Mouse (Mus musculus): ENCODE measurements at regions not wholly inside any gene's neighbourhood (a gene's known extent, or its start where the extent isn't known, plus 50 kb on each side); places are given as distances from the start of the nearest gene placed in this dataset.

- Histone ChIP-seq H3K36me3 (ENCODE audit: control insufficient read depth, insufficient read depth, low read length) (no peaks in the 10 kb centered on the region), H3K4me2 (replicated peaks; ENCODE audit: low read depth, low read length) (no peak overlapping the region), H3K4me1 (replicated peaks; ENCODE audit: control insufficient read depth, insufficient read depth, low read length) (no peaks in the 10 kb centered on the region), H3K4me3 (ENCODE audit: low read depth, low read length) (no peak overlapping the region), H3K9ac (ENCODE audit: low read depth, low read length) (no peak overlapping the region), H3K27me3 (ENCODE audit: control insufficient read depth, insufficient read depth, low read length) (no peaks in the 10 kb centered on the region), H3K27ac (ENCODE audit: low read depth, low read length) (no peak overlapping the region), H3K9me3 (ENCODE audit: control insufficient read depth, low read length) (no peaks in the 10 kb centered on the region)
- DNase-seq (ENCODE audit: low spot score), result no peak
- WGBS, result 29% methylated on average over 5 of the region's 5 CpGs
- ATAC-seq (ENCODE audit: low FRiP score), result no peak
Measured at GRCm38 (mm10) chr13:55909941-55910340, 73.9 kb upstream of the Pitx1 start.

- Histone ChIP-seq H3K4me2 (replicated peaks; ENCODE audit: low read depth, low read length) (no peak overlapping the region), H3K27me3 (ENCODE audit: control insufficient read depth, insufficient read depth, low read length) (no peaks in the 10 kb centered on the region), H3K4me3 (ENCODE audit: low read depth, low read length) (no peak overlapping the region), H3K4me1 (replicated peaks; ENCODE audit: control insufficient read depth, insufficient read depth, low read length) (no peaks in the 10 kb centered on the region), H3K36me3 (ENCODE audit: control insufficient read depth, insufficient read depth, low read length) (no peaks in the 10 kb centered on the region), H3K9me3 (ENCODE audit: control insufficient read depth, low read length) (no peaks in the 10 kb centered on the region), H3K9ac (ENCODE audit: low read depth, low read length) (no peak overlapping the region), H3K27ac (ENCODE audit: low read depth, low read length) (no peak overlapping the region)
- 94% methylated on average over 4 of the region's 4 CpGs for WGBS
- ATAC-seq (ENCODE audit: low FRiP score) (no peak), DNase-seq (ENCODE audit: low spot score) (no peak)
Measured at GRCm38 (mm10) chr13:55904884-55905283, 68.9 kb upstream of the Pitx1 start.

GRCm38 (mm10) chr13:55902255-55902654 lies 66.3 kb upstream of the Pitx1 start:
- Histone ChIP-seq H3K4me1 (replicated peaks; ENCODE audit: control insufficient read depth, insufficient read depth, low read length) (no peaks in the 10 kb centered on the region), H3K4me3 (ENCODE audit: low read depth, low read length) (no peak overlapping the region), H3K27ac (ENCODE audit: low read depth, low read length) (no peak overlapping the region), H3K9me3 (ENCODE audit: control insufficient read depth, low read length) (no peaks in the 10 kb centered on the region), H3K4me2 (replicated peaks; ENCODE audit: low read depth, low read length) (no peak overlapping the region), H3K27me3 (ENCODE audit: control insufficient read depth, insufficient read depth, low read length) (no peaks in the 10 kb centered on the region), H3K36me3 (ENCODE audit: control insufficient read depth, insufficient read depth, low read length) (no peaks in the 10 kb centered on the region), H3K9ac (ENCODE audit: low read depth, low read length) (no peak overlapping the region)
- DNase-seq (ENCODE audit: low spot score), result no peak
- 70% methylated on average over 11 of the region's 11 CpGs for WGBS
- ATAC-seq (ENCODE audit: low FRiP score), result no peak

GRCm38 (mm10) chr13:55900190-55900526 lies 64.2 kb upstream of the Pitx1 start:
- H3K27me3 ChIP-seq (ENCODE audit: control insufficient read depth, insufficient read depth, low read length), result no peaks in the 10 kb centered on the region
- no peak for ATAC-seq (ENCODE audit: low FRiP score)
- no peaks in the 10 kb centered on the region for H3K9me3 ChIP-seq (ENCODE audit: control insufficient read depth, low read length)
- H3K27ac ChIP-seq (ENCODE audit: low read depth, low read length), result no peak overlapping the region
- 84% methylated on average over 4 of the region's 4 CpGs for WGBS
- H3K36me3 ChIP-seq (ENCODE audit: control insufficient read depth, insufficient read depth, low read length), result no peaks in the 10 kb centered on the region
- H3K4me3 ChIP-seq (ENCODE audit: low read depth, low read length), result no peak overlapping the region
- H3K4me2 ChIP-seq (replicated peaks; ENCODE audit: low read depth, low read length), result no peak overlapping the region
- H3K4me1 ChIP-seq (replicated peaks; ENCODE audit: control insufficient read depth, insufficient read depth, low read length), result no peaks in the 10 kb centered on the region
- no peak overlapping the region for H3K9ac ChIP-seq (ENCODE audit: low read depth, low read length)
- DNase-seq (ENCODE audit: low spot score), result no peak

GRCm38 (mm10) chr13:55899501-55900189 lies 63.7 kb upstream of the Pitx1 start:
- H3K9me3 ChIP-seq (ENCODE audit: control insufficient read depth, low read length), result no peaks in the 10 kb centered on the region
- DNase-seq (ENCODE audit: low spot score) (no peak), ATAC-seq (ENCODE audit: low FRiP score) (no peak)
- H3K36me3 ChIP-seq (ENCODE audit: control insufficient read depth, insufficient read depth, low read length), result no peaks in the 10 kb centered on the region
- no peak overlapping the region for H3K4me3 ChIP-seq (ENCODE audit: low read depth, low read length)
- no peaks in the 10 kb centered on the region for H3K4me1 ChIP-seq (replicated peaks; ENCODE audit: control insufficient read depth, insufficient read depth, low read length)
- no peak overlapping the region for H3K9ac ChIP-seq (ENCODE audit: low read depth, low read length)
- H3K27ac ChIP-seq (ENCODE audit: low read depth, low read length), result no peak overlapping the region
- no peaks in the 10 kb centered on the region for H3K27me3 ChIP-seq (ENCODE audit: control insufficient read depth, insufficient read depth, low read length)
- WGBS, result 70% methylated on average over 10 of the region's 10 CpGs
- no peak overlapping the region for H3K4me2 ChIP-seq (replicated peaks; ENCODE audit: low read depth, low read length)

- no peak overlapping the region for H3K9ac ChIP-seq (ENCODE audit: low read depth, low read length)
- H3K9me3 ChIP-seq (ENCODE audit: control insufficient read depth, low read length), result no peaks in the 10 kb centered on the region
- no peaks in the 10 kb centered on the region for H3K27me3 ChIP-seq (ENCODE audit: control insufficient read depth, insufficient read depth, low read length)
- no peak overlapping the region for H3K4me3 ChIP-seq (ENCODE audit: low read depth, low read length)
- ATAC-seq (ENCODE audit: low FRiP score), result no peak
- no peak for DNase-seq (ENCODE audit: low spot score)
- no peaks in the 10 kb centered on the region for H3K4me1 ChIP-seq (replicated peaks; ENCODE audit: control insufficient read depth, insufficient read depth, low read length)
- 47% methylated on average over 8 of the region's 8 CpGs for WGBS
- H3K4me2 ChIP-seq (replicated peaks; ENCODE audit: low read depth, low read length), result no peak overlapping the region
- H3K36me3 ChIP-seq (ENCODE audit: control insufficient read depth, insufficient read depth, low read length), result no peaks in the 10 kb centered on the region
- H3K27ac ChIP-seq (ENCODE audit: low read depth, low read length), result no peak overlapping the region
Measured at GRCm38 (mm10) chr13:55898999-55899398, 63.0 kb upstream of the Pitx1 start.

- no peak overlapping the region for H3K9ac ChIP-seq (ENCODE audit: low read depth, low read length)
- no peaks in the 10 kb centered on the region for H3K9me3 ChIP-seq (ENCODE audit: control insufficient read depth, low read length)
- no peaks in the 10 kb centered on the region for H3K36me3 ChIP-seq (ENCODE audit: control insufficient read depth, insufficient read depth, low read length)
- ATAC-seq (ENCODE audit: low FRiP score) (no peak), DNase-seq (ENCODE audit: low spot score) (no peak)
- WGBS, result 75% methylated on average over 17 of the region's 17 CpGs
- no peak overlapping the region for H3K4me3 ChIP-seq (ENCODE audit: low read depth, low read length)
- H3K27me3 ChIP-seq (ENCODE audit: control insufficient read depth, insufficient read depth, low read length), result no peaks in the 10 kb centered on the region
- no peak overlapping the region for H3K4me2 ChIP-seq (replicated peaks; ENCODE audit: low read depth, low read length)
- no peak overlapping the region for H3K27ac ChIP-seq (ENCODE audit: low read depth, low read length)
- H3K4me1 ChIP-seq (replicated peaks; ENCODE audit: control insufficient read depth, insufficient read depth, low read length), result no peaks in the 10 kb centered on the region
Measured at GRCm38 (mm10) chr13:55898257-55898950, 62.4 kb upstream of the Pitx1 start.

GRCm38 (mm10) chr13:55895505-55895904 lies 59.5 kb upstream of the Pitx1 start:
- DNase-seq (ENCODE audit: low spot score) (no peak), ATAC-seq (ENCODE audit: low FRiP score) (no peak)
- no peak overlapping the region for H3K27ac ChIP-seq (ENCODE audit: low read depth, low read length)
- H3K36me3 ChIP-seq (ENCODE audit: control insufficient read depth, insufficient read depth, low read length), result no peaks in the 10 kb centered on the region
- no peak overlapping the region for H3K9ac ChIP-seq (ENCODE audit: low read depth, low read length)
- no peak overlapping the region for H3K4me2 ChIP-seq (replicated peaks; ENCODE audit: low read depth, low read length)
- H3K4me3 ChIP-seq (ENCODE audit: low read depth, low read length), result no peak overlapping the region
- 96% methylated on average over 5 of the region's 5 CpGs for WGBS
- no peaks in the 10 kb centered on the region for H3K9me3 ChIP-seq (ENCODE audit: control insufficient read depth, low read length)
- H3K4me1 ChIP-seq (replicated peaks; ENCODE audit: control insufficient read depth, insufficient read depth, low read length), result no peaks in the 10 kb centered on the region
- H3K27me3 ChIP-seq (ENCODE audit: control insufficient read depth, insufficient read depth, low read length), result no peaks in the 10 kb centered on the region
